Mouse (Mus musculus): Measurements from ENCODE around the gene Lmf2.

Gene Lmf2

DNA sequence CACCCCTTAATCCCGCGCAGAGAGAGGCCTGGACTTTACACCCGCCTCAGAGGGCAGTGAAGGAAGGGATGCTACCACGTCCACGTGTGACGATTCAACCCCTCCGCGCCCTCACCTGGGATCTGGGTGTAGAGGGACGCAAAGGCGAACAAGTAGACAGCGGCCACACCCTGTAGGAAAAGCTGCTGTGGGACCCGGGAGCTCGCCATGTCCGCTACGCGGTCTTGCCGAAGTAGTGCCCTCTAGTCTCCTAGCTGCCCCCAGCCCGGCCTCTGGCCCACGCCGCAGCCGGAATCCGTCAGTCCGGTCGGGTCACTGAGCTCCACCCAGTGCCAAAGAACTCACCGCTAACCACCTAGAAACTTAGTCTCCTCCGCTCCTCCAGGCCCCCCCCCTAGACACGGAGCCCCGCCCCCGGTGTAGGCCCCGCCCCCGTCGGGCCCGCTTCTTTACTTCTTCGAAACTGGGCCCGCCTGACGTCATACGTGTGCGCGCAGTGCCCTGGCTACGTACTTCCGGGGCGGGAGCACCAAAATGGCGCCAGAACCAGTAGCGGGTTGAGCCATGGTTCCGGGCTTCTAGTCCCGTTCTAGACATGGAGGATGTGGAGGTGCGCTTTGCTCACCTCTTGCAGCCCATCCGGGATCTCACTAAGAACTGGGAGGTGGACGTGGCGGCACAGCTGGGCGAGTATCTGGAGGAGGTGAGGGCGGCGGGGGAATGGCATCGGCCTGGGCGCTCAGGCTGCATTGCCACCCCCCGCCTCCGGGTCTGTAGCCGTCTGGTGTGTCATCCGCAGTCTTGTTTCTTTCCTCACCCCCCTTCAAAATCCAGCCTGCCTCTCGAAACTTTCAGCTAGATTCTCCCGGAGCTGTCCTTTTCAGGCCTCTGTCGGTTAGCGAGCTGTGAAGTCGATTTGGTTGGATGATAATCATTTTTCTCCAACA, at the start of gene Lmf2, which contains the start of gene Ncaph2:
Gene Lmf2 (minus strand): TSS at position 419 of the 947 bp plus-strand sequence.
Gene Ncaph2 (plus strand): TSS at position 479 of the 947 bp plus-strand sequence.
- peak; percentile 89 for DNase-seq (ENCODE audit: low read depth, low spot score)

DNA sequence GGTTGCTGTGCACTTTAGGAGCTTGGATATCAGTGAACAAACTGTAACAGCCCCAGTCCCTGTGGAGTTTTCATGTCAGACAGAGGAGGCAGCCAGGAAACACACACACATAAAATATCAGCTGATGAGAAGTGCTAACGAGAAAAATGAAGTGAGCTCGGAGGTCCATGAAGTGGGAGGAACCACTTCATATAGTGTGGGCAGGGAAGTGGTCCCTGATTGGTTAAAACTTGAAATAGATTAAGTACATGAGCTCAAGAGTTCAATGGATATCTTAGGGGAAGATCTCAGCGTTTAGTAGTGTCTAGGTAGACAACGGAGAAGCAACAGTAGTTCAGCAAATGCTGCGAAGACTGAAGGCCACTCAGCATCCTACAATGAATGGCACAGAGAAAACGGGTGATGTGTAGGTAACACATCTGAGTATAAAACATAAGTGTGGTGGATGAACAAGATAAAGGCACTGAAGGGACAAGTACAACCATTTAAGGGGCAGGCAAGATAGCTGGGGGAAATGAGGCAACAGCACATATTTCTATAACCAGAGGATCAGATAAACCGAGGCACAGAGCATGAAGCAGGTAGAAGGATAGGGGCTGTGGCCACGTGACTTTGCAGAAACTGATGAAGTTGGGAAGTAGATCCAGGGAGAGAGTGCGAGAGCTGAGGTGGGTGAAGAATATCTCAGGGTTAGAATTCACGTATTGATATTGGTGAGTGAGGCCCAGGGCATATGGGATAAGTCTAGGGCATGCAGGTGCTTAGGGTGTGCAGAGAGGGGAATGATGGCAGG, 49.6 kb upstream of the Lmf2 start:
- no peak for DNase-seq (ENCODE audit: low read depth, low spot score)

DNA sequence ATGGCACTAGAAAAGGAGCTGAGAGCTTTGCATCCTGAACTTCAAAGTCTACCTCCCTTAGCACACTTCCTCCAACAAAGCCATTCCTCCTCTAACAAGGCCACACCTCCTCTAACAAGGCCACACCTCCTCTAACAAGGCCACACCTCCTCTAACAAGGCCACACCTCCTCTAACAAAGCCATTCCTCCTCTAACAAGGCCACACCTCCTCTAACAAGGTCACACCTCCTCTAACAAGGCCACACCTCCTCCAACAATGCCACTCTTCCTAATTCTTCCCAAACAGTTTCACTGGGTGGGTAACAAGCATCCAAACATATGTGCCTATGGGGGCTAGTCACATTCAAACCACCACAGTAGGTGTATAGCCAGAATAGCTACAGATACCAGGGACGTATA, 47.0 kb upstream of the Lmf2 start:
- no peak for DNase-seq (ENCODE audit: low read depth, low spot score)

GRCm38 (mm10) chr15:89399716-89400115, 44.3 kb upstream of the Lmf2 start:
- DNase-seq (ENCODE audit: low read depth, low spot score) = no peak

GRCm38 (mm10) chr15:89398146-89398545, 42.7 kb upstream of the Lmf2 start:
- no peak for DNase-seq (ENCODE audit: low read depth, low spot score)

- no peak for DNase-seq (ENCODE audit: low read depth, low spot score)
Observed at GRCm38 (mm10) chr15:89396883-89397282, 41.4 kb upstream of the Lmf2 start.

GRCm38 (mm10) chr15:89390081-89390480, 34.6 kb upstream of the Lmf2 start:
- no peak for DNase-seq (ENCODE audit: low read depth, low spot score)

DNA sequence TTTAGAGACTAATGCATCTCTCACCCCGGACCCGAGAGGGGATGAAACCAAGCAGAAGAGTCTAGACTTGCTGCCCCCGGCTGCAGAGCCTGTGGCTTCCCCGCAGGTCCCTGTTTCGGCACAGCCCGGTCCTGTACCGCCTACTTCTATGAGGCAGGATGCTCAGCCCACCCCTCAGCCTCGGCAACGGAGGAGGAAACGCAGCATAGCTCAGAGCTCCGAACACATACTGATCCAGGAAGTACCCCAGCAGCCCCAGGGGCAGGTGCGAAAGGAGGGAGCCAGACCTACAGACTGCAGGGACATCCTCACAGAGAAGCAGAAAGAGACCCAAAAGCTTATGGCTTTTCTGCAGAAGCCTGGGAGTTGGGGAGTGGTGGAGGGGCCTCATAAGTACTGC, 31.7 kb upstream of the Lmf2 start:
- no peak for DNase-seq (ENCODE audit: low read depth, low spot score)

GRCm38 (mm10) chr15:89384617-89385016, 29.2 kb upstream of the Lmf2 start, which contains the start of gene Klhdc7b:
Gene Klhdc7b (plus strand): TSS chr15:89384917.
- no peak for DNase-seq (ENCODE audit: low read depth, low spot score)

- DNase-seq (ENCODE audit: low read depth, low spot score) = no peak
Observed at GRCm38 (mm10) chr15:89379429-89379828, 24.0 kb upstream of the Lmf2 start.

GRCm38 (mm10) chr15:89378831-89379401, 23.5 kb upstream of the Lmf2 start, which contains the start of gene Odf3b:
Gene Odf3b (minus strand): TSS chr15:89379282.
- no peak for DNase-seq (ENCODE audit: low read depth, low spot score)

GRCm38 (mm10) chr15:89377938-89378828, 22.7 kb upstream of the Lmf2 start:
- no peak for DNase-seq (ENCODE audit: low read depth, low spot score)

GRCm38 (mm10) chr15:89377362-89377761, 21.9 kb upstream of the Lmf2 start:
- DNase-seq (ENCODE audit: low read depth, low spot score) = no peak

DNA sequence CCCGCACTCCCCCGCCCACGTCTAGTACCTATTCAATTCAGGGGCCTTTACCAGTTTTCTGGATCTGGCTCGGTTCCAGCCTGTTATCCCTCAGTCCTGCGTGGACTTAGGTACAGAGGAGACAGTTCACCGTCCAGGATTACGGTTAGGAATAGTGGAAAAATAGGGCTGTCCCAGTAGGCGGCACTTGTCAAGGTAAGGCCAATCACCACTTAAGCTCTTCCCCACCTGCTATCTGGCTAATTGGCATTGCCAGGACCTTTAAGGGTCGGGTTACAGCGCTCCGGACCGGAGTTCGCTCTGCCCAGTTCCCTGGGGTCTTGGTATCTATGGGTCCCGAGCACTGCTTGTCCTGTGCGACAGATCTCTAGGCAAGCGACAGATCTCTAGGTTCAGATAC, 21.5 kb upstream of the Lmf2 start, which contains the start of gene Tymp:
Gene Tymp (minus strand): TSS at position 83 of the 400 bp plus-strand sequence.
- no peak for DNase-seq (ENCODE audit: low read depth, low spot score)

GRCm38 (mm10) chr15:89376040-89376439, 20.6 kb upstream of the Lmf2 start:
- no peak for DNase-seq (ENCODE audit: low read depth, low spot score)

- DNase-seq (ENCODE audit: low read depth, low spot score) = no peak
Observed at GRCm38 (mm10) chr15:89374801-89375534, 19.5 kb upstream of the Lmf2 start.

DNA sequence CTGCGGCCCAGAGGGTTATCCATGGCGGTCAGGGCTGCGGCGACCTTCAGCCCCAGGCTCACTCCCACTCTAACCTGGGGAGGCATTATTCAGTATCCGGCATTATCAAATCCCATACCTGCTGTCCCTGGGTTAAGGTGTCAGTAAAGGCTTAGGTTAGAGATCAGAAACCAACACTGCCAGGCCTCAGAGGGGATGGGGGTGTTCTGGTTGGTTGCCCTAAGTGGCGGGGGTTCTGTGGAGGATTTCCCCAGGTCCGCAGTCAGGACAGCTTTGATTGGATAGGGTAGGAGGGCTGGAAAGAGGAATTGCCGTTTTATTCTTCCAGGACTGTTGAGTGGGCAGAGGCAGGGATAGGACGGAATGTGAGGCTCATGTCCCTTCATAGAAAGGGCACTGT, 18.9 kb upstream of the Lmf2 start:
- DNase-seq (ENCODE audit: low read depth, low spot score) = no peak

- DNase-seq (ENCODE audit: low read depth, low spot score) = peak; percentile 83
Observed at GRCm38 (mm10) chr15:89373762-89374248, 18.3 kb upstream of the Lmf2 start, which contains the start of gene Sco2. Gene Sco2 (minus strand): TSS chr15:89373846.

GRCm38 (mm10) chr15:89373027-89373761, 17.7 kb upstream of the Lmf2 start:
- DNase-seq (ENCODE audit: low read depth, low spot score) = peak; percentile 71
